Mouse (Mus musculus): Measurements from ENCODE around the gene Emd. TPM values are rescaled to one million over a fixed set of nuclear protein-coding genes. Genes with fewer than 3 reads are reported as not detected.

Emd gene
- polyA plus RNA-seq, 1 experiment from 2014 or later: 25.7 TPM

DNA sequence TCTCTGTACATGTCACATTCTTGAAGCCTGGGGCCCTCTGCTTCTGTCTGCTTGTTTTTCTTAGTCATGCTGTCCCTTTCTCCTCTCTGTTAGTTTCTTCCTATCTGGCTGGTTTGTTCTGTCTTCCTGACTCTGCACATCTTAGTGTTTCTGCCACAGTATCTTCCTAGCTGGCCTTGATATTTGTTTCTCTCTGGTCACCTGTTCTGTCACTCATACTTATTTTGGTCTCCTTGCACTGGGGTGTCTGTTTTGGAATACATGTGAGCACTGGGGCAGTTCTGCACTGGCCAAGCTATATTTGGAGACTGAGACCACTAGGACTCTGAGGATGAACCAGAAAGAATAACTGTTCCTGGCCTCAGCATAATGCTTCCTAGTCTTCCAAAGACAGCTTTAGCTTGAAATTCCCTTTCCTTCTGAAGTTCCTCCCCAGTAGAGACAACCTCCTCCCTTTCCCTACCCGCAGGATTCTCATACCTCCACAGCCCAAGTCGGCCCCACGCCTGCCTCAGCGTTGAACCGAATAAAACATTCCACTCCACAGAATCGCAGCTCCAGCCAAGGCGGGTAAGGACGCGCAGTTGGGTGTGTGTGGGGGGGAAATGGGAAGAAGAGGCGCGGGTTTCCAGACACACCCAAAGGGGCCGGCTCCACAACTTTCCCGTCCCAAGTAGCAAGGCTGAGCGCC, 26.7 kb downstream of the Emd start:
- WGBS: 16% methylated on average over 14 of the region's 14 CpGs
- Histone ChIP-seq H3K4me3 (replicated peaks) (peak overlapping the region; percentile 54), H3K27ac (peak overlapping the region; percentile 86), H3K9me3 (no peaks in the 10 kb centered on the region), H3K36me3 (no peaks in the 10 kb centered on the region), H3K4me1 (replicated peaks) (no peaks in the 10 kb centered on the region), H3K9ac (peak overlapping the region; percentile 47), H3K27me3 (replicated peaks) (no peaks in the 10 kb centered on the region), H3K4me2 (replicated peaks) (peak overlapping the region; percentile 68)
- no peak for ATAC-seq

- H3K9me3 ChIP-seq: no peaks in the 10 kb centered on the region
- H3K4me3 ChIP-seq (replicated peaks): peak within 1 kb of the TSS; percentile 54
- 20% methylated on average over 16 of the region's 16 CpGs for WGBS
- no peaks in the 10 kb centered on the region for H3K27me3 ChIP-seq (replicated peaks)
- H3K27ac ChIP-seq: peak within 1 kb of the TSS; percentile 86
- ATAC-seq: peak; percentile 96
- H3K4me1 ChIP-seq (replicated peaks): no peaks in the 10 kb centered on the region
- H3K4me2 ChIP-seq (replicated peaks): peak within 1 kb of the TSS; percentile 68
- no peaks in the 10 kb centered on the region for H3K36me3 ChIP-seq
- H3K9ac ChIP-seq: peak within 1 kb of the TSS; percentile 59
Measured at GRCm38 (mm10) chrX:74281732-74282394, 27.4 kb downstream of the Emd start, which contains the start of the genes Taz and Dnase1l1. Gene Taz, plus strand, starts transcription at chrX:74281912. Gene Dnase1l1, minus strand, starts transcription at chrX:74282337.

GRCm38 (mm10) chrX:74282395-74283091, 28.1 kb downstream of the Emd start:
- Histone ChIP-seq H3K4me3 (replicated peaks) (peak overlapping the region; percentile 54), H3K27ac (peak overlapping the region; percentile 86), H3K27me3 (replicated peaks) (no peaks in the 10 kb centered on the region), H3K4me2 (replicated peaks) (peak overlapping the region; percentile 68), H3K9me3 (no peaks in the 10 kb centered on the region), H3K4me1 (replicated peaks) (no peaks in the 10 kb centered on the region), H3K36me3 (no peaks in the 10 kb centered on the region), H3K9ac (peak overlapping the region; percentile 59)
- 21% methylated on average over 39 of the region's 39 CpGs for WGBS
- peak; percentile 71 for ATAC-seq

DNA sequence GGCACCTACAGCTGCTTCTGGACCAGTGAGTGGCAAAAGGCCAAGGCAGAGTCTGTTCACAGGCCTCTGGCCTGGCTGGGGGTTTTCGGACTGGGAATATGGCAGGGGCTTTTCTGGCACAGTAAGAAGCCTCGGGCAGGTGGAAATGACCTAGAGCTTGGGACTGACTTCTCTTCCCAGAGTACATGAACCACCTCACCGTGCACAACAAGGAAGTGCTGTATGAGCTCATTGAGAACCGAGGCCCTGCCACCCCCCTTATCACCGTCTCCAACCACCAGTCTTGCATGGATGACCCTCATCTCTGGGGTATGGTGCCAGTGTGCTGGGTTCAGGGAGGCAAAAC, 28.6 kb downstream of the Emd start:
- H3K27ac ChIP-seq: peak overlapping the region; percentile 86
- no peak; the same call in none of the 2 replicates for ATAC-seq
- peak overlapping the region; percentile 59 for H3K9ac ChIP-seq
- no peaks in the 10 kb centered on the region for H3K27me3 ChIP-seq (replicated peaks)
- H3K4me1 ChIP-seq (replicated peaks): no peaks in the 10 kb centered on the region
- no peaks in the 10 kb centered on the region for H3K36me3 ChIP-seq
- H3K9me3 ChIP-seq: no peaks in the 10 kb centered on the region
- H3K4me2 ChIP-seq (replicated peaks): peak overlapping the region; percentile 64
- H3K4me3 ChIP-seq (replicated peaks): peak overlapping the region; percentile 54
- 38% methylated on average over 5 of the region's 5 CpGs for WGBS

DNA sequence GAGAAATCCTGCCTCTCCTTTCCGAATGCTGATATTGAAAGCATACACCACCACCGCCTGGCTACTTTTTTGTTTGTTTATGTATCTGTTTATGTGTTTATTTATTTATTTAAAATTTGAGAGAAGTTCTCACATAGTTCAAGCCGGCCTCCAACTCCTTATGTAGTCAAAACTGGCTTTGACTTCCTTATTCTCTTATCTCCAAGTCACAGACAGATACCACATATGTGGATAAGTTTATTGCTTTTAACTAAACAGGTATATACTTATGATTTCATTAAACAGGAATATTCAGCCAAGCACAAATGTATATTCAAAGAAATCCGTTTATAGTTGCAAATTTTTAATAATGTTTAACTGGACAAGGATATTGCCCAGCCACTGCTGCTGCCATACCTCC, 38.9 kb downstream of the Emd start:
- H3K36me3 ChIP-seq: peaks cover 2% of the 10 kb centered on the region; the same call in 1 of the 2 replicates
- no peak overlapping the region for H3K4me2 ChIP-seq (replicated peaks)
- no peaks in the 10 kb centered on the region for H3K27me3 ChIP-seq (replicated peaks)
- no peaks in the 10 kb centered on the region for H3K4me1 ChIP-seq (replicated peaks)
- no peak for ATAC-seq
- H3K9me3 ChIP-seq: no peaks in the 10 kb centered on the region
- H3K9ac ChIP-seq: no peak overlapping the region
- H3K27ac ChIP-seq: no peak overlapping the region
- 69% methylated on average over 4 of the region's 4 CpGs for WGBS
- H3K4me3 ChIP-seq (replicated peaks): no peak overlapping the region

DNA sequence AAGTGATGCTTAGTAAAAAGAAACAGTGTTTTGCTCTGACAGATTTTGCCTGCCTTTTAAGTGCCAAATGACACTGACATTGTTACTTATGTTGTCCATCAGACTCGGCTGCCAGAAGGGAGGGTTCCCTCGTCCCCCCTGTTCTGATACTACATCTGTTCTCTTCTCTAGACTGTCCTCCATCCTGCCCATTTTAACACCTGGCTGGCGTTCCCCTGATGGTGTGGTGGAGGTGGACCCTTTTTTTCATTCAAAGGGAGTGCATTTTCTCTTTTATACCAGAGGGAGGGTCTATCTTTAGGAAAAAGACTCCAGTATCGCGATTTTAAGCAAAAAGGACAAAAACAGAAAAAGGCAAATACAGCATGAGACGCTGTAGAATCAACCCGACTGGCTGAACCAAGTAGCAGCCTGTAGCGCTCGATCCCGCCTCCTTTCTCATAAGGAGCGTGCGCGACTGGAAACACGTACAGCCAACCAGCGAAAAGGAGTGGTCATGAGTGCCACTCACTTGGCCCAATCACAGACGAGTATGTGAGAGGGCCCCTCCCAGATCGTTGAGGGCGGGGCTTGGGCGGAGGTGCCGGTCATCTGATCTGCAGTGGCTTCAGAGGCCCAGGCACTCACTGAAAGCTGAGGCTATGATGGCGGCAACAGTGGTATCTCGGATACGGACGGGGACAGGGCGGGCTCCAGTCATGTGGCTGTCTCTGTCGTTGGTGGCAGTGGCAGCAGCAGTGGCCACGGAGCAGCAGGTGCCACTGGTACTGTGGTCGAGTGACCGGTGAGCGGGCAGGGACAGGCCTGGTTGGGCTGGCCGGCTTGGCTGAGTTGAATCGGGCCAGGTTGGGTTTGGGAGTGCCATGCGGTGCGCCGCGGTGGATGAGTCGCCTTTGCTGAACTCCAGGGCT, 42.3 kb downstream of the Emd start, which contains the start of gene Atp6ap1:
TSS of gene Atp6ap1 (plus strand) at position 560 of the 911 bp plus-strand sequence.
- Histone ChIP-seq H3K36me3 (no peaks in the 10 kb centered on the region; the same call in 1 of the 2 replicates), H3K27me3 (replicated peaks) (no peaks in the 10 kb centered on the region), H3K4me3 (replicated peaks) (peak within 1 kb of the TSS; percentile 59), H3K9ac (peak within 1 kb of the TSS; percentile 65), H3K9me3 (no peaks in the 10 kb centered on the region), H3K27ac (0 out of 2 replicates have a peak within 1 kb of the TSS, but pooled peaks have one; percentile 58), H3K4me2 (replicated peaks) (peak within 1 kb of the TSS; percentile 62), H3K4me1 (replicated peaks) (no peaks in the 10 kb centered on the region)
- WGBS: 18% methylated on average over 37 of the region's 37 CpGs
- ATAC-seq: peak; percentile 100

DNA sequence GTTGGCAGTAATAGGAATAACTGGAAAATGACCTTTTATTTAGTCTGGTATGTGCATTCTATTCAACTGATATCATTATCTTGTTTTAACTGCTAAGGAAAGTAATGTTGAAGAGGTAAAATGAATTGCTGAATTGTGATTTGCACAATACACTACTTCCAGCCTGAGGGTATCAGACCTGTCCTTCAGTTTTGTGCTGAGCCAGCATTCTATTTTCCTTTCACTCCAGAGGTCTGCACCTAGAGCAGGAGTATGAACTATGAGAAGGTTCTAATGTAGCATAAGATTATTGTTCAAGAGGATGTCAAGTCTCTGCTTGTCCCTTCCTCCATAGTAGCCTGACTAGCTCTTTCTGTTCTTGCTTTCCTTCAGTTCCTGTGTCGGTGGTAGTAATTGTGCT, 43.9 kb downstream of the Emd start:
- H3K4me3 ChIP-seq (replicated peaks): no peak overlapping the region
- no peak overlapping the region for H3K27ac ChIP-seq
- H3K9me3 ChIP-seq: no peaks in the 10 kb centered on the region
- no peak for ATAC-seq
- no peak overlapping the region for H3K9ac ChIP-seq
- H3K27me3 ChIP-seq (replicated peaks): no peaks in the 10 kb centered on the region
- H3K36me3 ChIP-seq: no peaks in the 10 kb centered on the region; the same call in 1 of the 2 replicates
- 94% methylated on average over 1 of the region's 1 CpGs for WGBS
- no peak overlapping the region for H3K4me2 ChIP-seq (replicated peaks)
- H3K4me1 ChIP-seq (replicated peaks): no peaks in the 10 kb centered on the region

GRCm38 (mm10) chrX:74299721-74300120, 45.2 kb downstream of the Emd start:
- Histone ChIP-seq H3K27ac (no peak overlapping the region), H3K36me3 (no peaks in the 10 kb centered on the region; the same call in 1 of the 2 replicates), H3K4me3 (replicated peaks) (no peak overlapping the region), H3K27me3 (replicated peaks) (no peaks in the 10 kb centered on the region), H3K9ac (no peak overlapping the region), H3K4me1 (replicated peaks) (no peaks in the 10 kb centered on the region), H3K9me3 (no peaks in the 10 kb centered on the region), H3K4me2 (replicated peaks) (no peak overlapping the region)
- 90% methylated on average over 3 of the region's 3 CpGs for WGBS
- no peak for ATAC-seq

GRCm38 (mm10) chrX:74304867-74305700, 50.6 kb downstream of the Emd start, which contains the start of gene Gdi1:
Gene Gdi1, plus strand, starts transcription at chrX:74304998.
- peak within 1 kb of the TSS; percentile 58 for H3K4me2 ChIP-seq (replicated peaks)
- no peaks in the 10 kb centered on the region; the same call in 1 of the 2 replicates for H3K36me3 ChIP-seq
- no peaks in the 10 kb centered on the region for H3K4me1 ChIP-seq (replicated peaks)
- peak; percentile 92 for ATAC-seq
- no peaks in the 10 kb centered on the region for H3K27me3 ChIP-seq (replicated peaks)
- no peaks in the 10 kb centered on the region for H3K9me3 ChIP-seq
- peak within 1 kb of the TSS; percentile 55 for H3K4me3 ChIP-seq (replicated peaks)
- WGBS: 16% methylated on average over 40 of the region's 41 CpGs
- peak within 1 kb of the TSS; percentile 60 for H3K27ac ChIP-seq
- H3K9ac ChIP-seq: peak within 1 kb of the TSS; percentile 62

Data from intestine, embryonic 15.5 days (tissue).